Mouse (Mus musculus): Measurements from ENCODE around the gene Pp2d1.

- TF ChIP-seq CTCF (IDR thresholded peaks at IDR 0.05; ENCODE audit: control insufficient read depth, insufficient read depth, insufficient read length) (no peak), MAX (IDR thresholded peaks at IDR 0.05) (no peak), USF1 (IDR thresholded peaks at IDR 0.05; ENCODE audit: low read depth) (no peak), MYOG (IDR thresholded peaks at IDR 0.05; ENCODE audit: control insufficient read depth, extremely low read depth, insufficient read length) (no peak), MYOD1 (IDR thresholded peaks at IDR 0.05; ENCODE audit: control insufficient read depth, insufficient read length, low read depth) (no peak)
Measured at GRCm38 (mm10) chr17:53554813-53555212, 15.6 kb upstream of the Pp2d1 start.
